Mouse (Mus musculus): ENCODE results near the gene Ankrd40.

Ankrd40 gene

GRCm38 (mm10) chr11:94351094-94351493 is 23.3 kb downstream of the Ankrd40 start:
- DNase-seq (ENCODE audit: low spot score in 2 of 2): no peak

GRCm38 (mm10) chr11:94355521-94356217 is 27.9 kb downstream of the Ankrd40 start:
- DNase-seq (ENCODE audit: low spot score in 2 of 2): no peak

GRCm38 (mm10) chr11:94359168-94359567 is 31.4 kb downstream of the Ankrd40 start:
- no peak for DNase-seq (ENCODE audit: low spot score in 2 of 2)

GRCm38 (mm10) chr11:94361166-94361870 is 33.5 kb downstream of the Ankrd40 start:
- no peak for DNase-seq (ENCODE audit: low spot score in 2 of 2)

- no peak for DNase-seq (ENCODE audit: low spot score in 2 of 2)
Measured at GRCm38 (mm10) chr11:94362101-94362500, 34.3 kb downstream of the Ankrd40 start.

GRCm38 (mm10) chr11:94363690-94364089 is 35.9 kb downstream of the Ankrd40 start:
- DNase-seq (ENCODE audit: low spot score in 2 of 2): no peak

GRCm38 (mm10) chr11:94365340-94365739 is 37.5 kb downstream of the Ankrd40 start:
- no peak for DNase-seq (ENCODE audit: low spot score in 2 of 2)

- DNase-seq (ENCODE audit: low spot score in 2 of 2): no peak
Measured at GRCm38 (mm10) chr11:94369981-94370380, 42.2 kb downstream of the Ankrd40 start.

GRCm38 (mm10) chr11:94370809-94371208 is 43.0 kb downstream of the Ankrd40 start:
- DNase-seq (ENCODE audit: low spot score in 2 of 2): no peak

GRCm38 (mm10) chr11:94374276-94374948 is 46.6 kb downstream of the Ankrd40 start:
- no peak for DNase-seq (ENCODE audit: low spot score in 2 of 2)

- DNase-seq (ENCODE audit: low spot score in 2 of 2): no peak
Measured at GRCm38 (mm10) chr11:94379061-94379460, 51.3 kb downstream of the Ankrd40 start.

- DNase-seq (ENCODE audit: low spot score in 2 of 2): no peak
Measured at GRCm38 (mm10) chr11:94379736-94380135, 51.9 kb downstream of the Ankrd40 start.

- DNase-seq (ENCODE audit: low spot score in 2 of 2): no peak
Measured at GRCm38 (mm10) chr11:94385977-94386771, 58.4 kb downstream of the Ankrd40 start.

- DNase-seq (ENCODE audit: low spot score in 2 of 2): no peak
Measured at GRCm38 (mm10) chr11:94387756-94388155, 60.0 kb downstream of the Ankrd40 start.

GRCm38 (mm10) chr11:94389021-94389420 is 61.2 kb downstream of the Ankrd40 start:
- no peak for DNase-seq (ENCODE audit: low spot score in 2 of 2)

- no peak for DNase-seq (ENCODE audit: low spot score in 2 of 2)
Measured at GRCm38 (mm10) chr11:94389724-94390396, 62.1 kb downstream of the Ankrd40 start.

- no peak for DNase-seq (ENCODE audit: low spot score in 2 of 2)
Measured at GRCm38 (mm10) chr11:94390825-94391224, 63.0 kb downstream of the Ankrd40 start.

Data from frontal cortex, postnatal 36 days (tissue).